Mouse (Mus musculus): ENCODE measurements around the gene Actn1.

Actn1 gene

DNA sequence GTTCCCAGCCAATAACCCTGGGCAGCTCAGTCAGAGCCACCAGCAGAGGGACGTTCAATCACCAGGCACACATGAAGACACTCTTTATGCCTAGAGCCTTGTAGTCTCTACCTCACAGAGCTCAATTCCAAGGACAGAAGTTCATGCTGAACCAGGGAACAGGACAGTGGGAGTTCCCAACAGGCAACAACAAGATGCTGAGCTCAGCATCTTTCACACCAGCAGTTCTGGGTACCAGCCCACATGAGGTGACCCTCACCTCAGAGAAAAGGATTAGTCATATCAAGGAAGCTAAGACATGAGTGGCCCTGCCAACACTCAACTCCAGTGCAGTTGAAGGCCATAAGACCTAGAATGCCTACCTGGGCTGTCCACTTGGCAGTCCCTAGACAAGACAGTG, 122.4 kb downstream of the Actn1 start:
- in situ Hi-C loops (cut with MboI, MseI) = loop anchor here (5.0 to 10.0 kb wide), 2 partner anchors 363 to 780 kb away; no protein-coding TSS in a partner anchor

DNA sequence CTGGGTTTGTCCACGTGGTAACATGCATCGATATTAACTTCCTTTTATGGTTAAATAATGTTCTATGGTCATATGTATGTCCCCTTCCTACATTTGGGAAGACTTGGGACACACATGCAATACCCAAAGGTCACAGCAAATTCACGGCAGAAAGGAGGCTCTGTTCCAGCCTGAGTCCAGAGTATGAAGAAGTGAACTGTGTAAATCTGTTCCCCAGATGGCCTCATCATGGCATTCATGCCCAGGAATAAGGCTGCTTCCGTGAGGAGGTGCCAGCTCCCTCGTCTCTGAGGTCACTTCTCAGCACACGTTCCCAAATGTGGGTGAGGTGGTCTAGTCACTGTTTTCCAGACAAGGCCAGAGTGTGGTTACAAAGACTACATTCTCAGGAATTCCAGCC, 122.9 kb downstream of the Actn1 start:
- in situ Hi-C loops (cut with MboI, MseI) = loop anchor here (5.0 to 10.0 kb wide), 2 partner anchors 362 to 780 kb away; no protein-coding TSS in a partner anchor

DNA sequence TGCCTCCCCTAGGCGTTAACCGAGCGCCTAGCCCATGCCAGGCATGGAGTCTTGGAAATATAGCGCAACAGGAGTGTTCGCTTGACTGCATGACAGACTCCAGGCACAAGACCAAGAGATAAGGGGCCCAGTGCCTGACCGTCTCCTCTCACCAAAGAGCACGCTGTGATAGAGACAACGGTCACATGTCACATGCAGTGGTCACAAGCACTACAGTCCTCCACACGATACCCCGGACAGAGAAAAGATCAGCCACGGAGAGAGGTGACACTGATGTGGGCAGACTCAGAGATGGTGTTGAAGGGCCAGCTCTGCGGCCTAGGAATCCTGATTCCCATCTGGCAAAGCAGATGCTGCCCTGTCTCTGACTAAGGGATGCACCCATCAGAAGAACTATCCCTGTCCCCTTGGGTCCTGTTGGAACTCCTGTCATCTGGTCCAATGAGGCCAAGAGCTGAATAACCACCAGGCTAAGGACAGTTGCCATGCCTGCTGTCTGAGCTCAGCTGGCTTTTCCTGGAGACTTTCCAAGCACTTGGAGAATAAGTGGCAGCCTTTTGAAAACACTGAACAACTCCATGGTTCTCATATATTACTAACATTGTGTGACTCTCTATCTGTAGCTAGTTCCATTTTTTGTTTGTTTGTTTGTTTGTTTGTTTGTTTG, 123.8 kb downstream of the Actn1 start:
- in situ Hi-C loops (cut with MboI, MseI) = loop anchor here (5.0 to 10.0 kb wide), 2 partner anchors 362 to 779 kb away; no protein-coding TSS in a partner anchor

DNA sequence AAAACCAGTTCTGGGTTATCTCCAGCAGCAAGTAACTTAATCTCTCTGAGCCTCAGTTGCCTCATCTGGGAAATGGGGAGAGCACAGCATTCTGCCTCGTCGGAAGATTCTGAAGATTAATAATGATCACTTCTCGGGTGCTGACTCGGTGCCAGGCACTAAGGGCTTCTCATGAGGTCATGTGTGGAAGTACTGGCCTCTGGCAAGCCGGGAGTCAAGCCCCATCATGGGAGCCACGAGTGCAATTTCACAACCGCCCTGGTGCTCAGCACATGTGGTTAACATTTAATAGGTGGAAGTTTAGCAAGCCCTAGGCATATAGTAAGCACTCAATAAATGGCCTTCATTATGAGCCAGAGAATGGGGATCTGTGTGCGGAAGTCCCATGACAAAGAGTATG, 125.0 kb downstream of the Actn1 start:
- in situ Hi-C loops (cut with MboI, MseI) = loop anchor here (5.0 to 10.0 kb wide), 2 partner anchors 360 to 778 kb away; no protein-coding TSS in a partner anchor

DNA sequence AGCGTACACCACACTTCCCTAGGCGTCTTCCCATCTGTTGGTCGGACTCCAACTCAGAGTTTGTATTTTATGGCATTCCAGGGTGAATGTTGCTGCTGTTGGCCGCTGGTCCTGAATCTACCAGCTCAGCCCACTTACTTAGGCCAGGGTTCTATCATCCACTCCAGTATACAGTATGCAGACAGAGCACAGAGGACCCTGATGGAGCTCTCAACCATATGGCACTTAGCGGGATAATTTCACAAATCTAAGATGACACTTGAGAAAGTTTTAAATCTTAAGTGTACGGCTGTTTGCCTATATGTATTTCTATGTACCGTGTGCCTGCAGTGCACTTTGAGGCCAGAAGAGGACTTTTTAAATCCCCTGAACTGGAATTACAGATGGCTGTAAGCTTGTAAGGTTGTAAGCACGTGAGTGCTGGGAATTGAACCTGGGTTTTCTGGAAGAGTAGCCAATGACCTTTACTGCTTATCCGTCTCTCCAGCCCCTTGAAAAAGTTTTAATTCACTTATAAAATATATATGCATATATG, 127.1 kb downstream of the Actn1 start:
- in situ Hi-C loops (cut with MboI, MseI) = loop anchor here (10.0 kb wide), 1 partner anchor 358 kb away; no protein-coding TSS in a partner anchor

DNA sequence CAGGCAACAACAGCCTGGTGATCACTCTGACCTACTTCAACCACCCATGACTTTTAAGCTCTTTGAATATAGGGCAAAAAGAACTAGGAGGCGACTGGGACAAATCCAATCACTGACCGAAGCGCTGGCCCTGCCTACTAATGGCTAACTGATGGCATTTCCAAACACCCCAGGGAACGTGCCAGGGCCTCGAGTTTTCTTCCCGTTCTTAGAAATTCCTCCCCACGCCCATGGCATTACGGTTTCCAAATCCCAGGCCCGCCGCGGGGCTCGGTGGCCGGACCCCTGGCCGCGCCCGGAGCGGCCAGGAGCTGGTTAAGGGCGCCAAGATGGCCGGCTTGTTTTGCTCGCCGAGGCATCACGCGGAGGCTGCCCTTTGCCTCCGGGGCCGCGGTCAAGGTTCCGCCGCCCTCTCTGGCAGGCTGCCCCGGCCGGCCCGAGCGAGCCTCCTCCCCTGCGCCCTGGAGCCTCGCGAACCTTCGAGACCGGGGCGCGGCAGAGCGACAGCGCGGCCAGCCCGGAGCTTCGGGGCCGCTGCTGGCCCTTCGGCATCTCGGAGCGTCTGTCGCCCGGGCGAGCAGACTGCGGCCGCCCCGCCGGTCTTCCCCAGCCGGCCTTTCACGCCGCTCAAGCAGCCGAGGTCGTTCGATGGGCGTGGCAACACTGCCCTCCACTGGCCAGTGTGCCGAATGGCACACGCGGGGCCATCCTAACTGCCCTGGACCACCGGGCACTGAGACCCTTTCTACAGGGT, 127.7 kb downstream of the Actn1 start:
- in situ Hi-C loops (cut with MboI, MseI) = loop anchor here (10.0 kb wide), 1 partner anchor 358 kb away; no protein-coding TSS in a partner anchor

DNA sequence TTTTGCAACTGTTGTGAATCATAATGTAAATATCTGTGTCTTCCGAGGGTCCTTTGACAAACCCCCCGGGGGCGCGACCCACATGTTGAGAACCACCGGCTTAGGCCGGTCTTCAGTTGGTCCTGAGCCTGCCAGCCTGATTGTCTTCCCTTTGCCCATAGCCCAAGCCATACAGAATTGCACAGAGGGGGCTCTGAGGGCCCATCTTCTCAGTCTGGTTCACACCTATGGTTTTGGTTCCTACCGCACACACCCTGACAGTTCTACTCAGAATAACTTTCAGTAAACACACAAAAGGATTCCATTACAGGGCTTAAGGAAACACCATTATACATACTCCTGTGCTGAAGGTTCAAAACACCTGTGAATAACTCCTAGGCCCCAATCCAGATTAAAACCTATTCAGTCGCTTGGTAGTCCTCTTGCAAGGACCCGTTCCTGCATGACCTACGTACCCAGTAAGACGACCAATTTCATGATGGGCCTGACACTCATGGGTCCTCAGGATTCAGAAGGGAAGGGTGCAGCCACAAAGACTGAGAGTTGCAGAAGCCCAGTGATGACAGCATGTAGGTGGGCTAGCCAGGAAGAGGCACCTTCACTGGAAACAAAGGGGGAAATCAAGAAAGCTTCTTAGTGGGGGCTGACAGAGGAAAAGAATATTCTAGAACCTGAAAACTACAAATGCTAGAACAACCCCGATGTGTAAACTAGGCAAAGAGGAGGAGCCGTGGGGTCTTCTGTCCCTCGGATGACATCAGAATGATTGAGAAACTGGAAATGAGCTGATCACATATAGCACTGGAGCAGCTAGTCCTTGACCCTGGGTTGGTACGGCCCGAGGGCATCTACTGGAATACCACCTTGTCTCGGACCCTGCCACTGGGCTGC, 128.6 kb downstream of the Actn1 start:
- in situ Hi-C loops (cut with MboI, MseI) = loop anchor here (10.0 kb wide), 1 partner anchor 357 kb away; no protein-coding TSS in a partner anchor

DNA sequence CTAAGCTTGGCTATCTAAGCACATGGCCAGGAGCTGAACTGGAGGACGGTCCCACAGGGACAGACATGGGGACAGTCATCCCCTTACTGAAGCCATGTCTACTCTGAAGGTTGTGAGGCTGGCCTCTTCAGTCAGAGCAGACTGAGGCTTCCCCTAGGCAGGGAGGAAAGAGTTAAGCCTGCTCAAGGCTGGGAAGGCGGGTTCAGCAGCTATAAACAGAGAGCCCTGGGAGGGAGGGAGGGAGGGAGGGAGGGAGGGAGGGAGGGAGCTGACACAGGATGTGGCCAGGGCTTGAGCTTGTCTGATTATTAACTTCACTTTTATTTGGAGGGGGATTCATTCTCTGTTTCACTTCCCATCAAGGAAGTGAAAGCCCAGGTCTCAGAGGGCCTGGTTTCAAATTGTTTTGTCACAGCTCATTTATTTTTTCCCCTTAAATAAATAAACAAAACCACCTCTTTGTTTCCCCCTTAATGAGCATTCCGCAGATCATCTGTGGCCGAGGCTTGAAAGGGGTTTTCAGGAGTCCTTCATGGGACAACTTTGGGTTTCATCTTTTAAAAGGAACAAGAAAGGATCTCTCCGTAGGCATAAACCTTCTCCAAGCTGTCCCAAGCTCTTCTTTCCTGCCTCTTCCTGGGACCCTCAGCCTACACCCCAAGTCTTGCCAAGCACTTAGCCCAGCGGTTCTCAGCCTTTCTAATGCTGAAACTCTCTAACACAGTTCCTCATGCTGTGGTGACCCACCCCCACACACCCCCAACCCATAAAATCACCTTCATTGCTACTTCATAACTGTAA, 129.4 kb downstream of the Actn1 start:
- in situ Hi-C loops (cut with MboI, MseI) = loop anchor here (10.0 kb wide), 1 partner anchor 356 kb away; no protein-coding TSS in a partner anchor

DNA sequence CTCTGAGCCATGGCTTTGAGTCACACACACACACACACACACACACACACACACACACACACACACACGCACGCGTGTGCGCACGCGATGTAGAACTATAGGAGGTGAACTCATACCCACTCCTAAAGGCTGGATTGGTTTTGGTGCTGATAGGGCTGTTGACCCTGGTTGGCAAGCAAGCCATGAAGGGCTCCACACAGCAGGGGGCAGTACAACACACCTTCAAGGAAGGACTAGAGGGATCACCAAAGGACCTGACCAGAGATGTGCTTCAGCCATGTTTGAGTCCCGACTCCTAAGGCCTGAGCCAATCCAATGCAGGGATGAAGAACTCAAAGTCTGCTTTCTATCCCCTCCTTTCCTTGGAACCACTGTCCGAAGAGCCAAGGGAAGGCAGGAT, 130.6 kb downstream of the Actn1 start:
- in situ Hi-C loops (cut with MboI, MseI) = no loop called here

DNA sequence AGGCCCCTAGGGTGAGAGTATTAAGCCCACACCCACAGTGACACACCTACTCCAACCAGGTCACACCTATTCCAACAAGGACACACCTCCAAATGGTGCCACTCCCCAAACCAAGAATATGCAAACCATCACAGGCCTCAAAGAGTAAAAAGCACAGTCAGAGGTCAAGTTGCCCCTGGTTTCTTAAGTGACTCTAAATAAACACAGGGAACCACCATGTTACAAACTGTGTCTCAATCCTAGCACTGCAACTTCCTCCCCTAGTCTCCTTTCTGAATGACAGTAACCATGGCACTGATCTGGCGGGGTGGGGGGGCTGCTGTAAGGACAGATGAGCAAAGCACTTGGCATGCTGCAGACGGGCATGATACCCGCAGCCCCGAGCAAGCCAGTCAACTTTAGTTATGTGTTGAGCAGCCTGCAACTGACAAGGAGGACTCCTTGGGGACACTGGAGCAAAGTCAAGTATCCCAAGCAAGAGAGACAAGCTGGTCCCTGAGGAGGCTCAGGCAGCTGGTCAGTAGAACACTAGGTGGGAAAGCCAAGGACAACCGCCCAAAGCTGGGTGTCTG, 132.9 kb downstream of the Actn1 start:
- in situ Hi-C loops (cut with MboI, MseI) = no loop called here

DNA sequence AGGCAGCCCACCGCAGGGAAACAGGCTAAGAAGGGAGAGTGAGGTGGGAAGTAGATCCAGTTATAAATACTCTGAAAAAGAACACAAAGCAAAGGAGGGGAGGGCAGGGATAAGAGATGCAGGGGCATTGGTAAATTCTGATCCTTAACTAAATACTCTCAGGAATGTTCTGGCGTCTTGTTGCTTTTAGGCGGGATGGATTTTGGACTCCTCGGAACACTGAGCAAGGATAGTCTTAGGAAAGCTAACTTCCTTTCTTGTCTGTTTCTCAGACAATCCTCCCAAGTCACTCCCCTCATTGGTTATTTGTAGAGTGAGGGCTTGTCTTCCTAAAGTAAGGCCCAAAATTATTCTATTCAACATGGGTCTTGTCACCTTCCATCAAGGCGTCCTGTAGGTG, 134.9 kb downstream of the Actn1 start:
- in situ Hi-C loops (cut with MboI, MseI) = no loop called here

DNA sequence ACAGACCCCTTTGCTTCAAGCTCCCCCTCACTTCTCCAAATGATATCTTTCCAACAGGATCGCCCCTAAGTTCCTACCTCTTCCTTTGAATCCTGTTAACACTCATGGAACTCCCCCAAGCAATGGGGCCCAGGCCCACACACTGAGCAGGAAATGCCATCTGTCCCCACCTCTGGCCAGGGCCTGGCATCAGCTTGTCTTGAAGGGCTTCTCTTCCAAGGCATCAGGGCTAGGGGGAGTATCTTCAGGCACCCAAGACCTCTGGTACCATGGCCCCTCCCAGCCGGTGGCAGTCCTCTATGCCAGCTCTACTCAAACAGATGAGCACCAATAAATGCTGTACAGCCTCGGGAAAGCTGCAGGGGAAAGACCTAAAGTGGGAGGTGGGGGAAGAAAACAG, 135.4 kb downstream of the Actn1 start:
- in situ Hi-C loops (cut with MboI, MseI) = loop anchor here (5.0 kb wide), 1 partner anchor 512 kb away; no protein-coding TSS in a partner anchor

DNA sequence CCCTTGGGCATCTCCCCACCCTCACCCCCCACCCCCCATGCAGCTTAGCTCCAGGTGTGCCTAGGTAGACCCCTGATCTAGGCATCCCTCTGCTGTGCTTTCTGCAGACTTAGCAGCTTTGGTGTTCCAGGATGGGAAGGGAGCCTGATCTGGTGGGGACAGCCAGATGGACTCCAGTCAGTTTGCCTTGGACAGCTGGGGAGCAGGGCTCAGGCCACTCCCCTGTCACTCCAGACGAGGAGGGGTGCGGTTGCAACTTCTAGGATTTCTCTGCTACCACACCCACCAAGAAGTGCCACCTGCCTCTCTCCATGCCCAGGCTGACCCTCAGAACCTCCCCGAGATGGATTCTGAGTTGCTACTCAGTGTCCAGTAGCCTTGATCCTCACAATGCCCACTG, 136.0 kb downstream of the Actn1 start:
- in situ Hi-C loops (cut with MboI, MseI) = loop anchor here (5.0 kb wide), 1 partner anchor 512 kb away; no protein-coding TSS in a partner anchor

DNA sequence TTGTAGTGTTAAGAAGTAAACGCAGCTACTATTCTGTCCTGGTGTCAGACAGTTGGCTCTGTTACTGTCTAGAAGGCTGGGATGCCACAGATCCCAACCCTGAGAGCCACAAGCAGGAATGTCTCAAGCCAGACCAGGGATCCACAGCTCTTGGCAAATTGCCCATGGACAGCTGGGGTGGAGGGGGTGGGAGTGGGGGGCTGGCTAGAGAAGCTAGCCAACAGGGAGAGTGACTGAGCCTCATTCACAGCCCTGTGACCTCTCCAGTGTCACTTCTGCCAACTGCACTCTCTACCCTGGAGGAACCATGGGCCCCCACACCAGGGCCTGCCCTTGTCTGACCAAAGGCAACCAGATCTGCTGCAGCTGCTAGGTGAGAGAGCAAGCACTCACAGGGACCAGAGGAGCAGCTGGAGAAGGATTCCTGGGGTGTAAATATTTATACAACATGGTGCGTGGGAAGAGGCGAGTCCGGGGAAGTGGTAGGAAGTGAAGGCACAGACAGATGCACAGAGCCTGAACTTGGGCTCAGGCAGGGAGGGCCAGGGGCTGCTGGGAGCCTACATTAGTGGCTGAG, 136.9 kb downstream of the Actn1 start:
- in situ Hi-C loops (cut with MboI, MseI) = loop anchor here (5.0 kb wide), 1 partner anchor 511 kb away; no protein-coding TSS in a partner anchor

DNA sequence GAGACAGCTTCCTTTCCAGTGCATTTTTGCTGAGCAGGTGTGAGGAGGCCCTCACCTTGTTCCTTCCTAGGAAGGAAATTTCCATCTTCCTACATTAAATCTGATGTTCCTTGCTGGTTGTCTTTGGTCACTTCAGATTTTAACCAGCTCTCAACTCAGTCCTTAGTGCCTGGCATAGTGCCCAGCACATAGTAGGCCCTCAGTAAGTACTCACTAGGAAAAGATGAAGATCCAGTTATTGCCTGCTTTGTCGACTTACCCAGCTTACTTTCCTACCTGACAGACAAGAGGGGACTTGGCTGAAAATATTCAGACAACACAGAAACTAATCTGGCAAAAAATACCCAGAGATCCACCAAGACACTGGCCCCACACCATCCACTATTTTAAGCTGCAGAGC, 138.7 kb downstream of the Actn1 start:
- in situ Hi-C loops (cut with MboI, MseI) = loop anchor here (5.0 kb wide), 1 partner anchor 509 kb away; no protein-coding TSS in a partner anchor

DNA sequence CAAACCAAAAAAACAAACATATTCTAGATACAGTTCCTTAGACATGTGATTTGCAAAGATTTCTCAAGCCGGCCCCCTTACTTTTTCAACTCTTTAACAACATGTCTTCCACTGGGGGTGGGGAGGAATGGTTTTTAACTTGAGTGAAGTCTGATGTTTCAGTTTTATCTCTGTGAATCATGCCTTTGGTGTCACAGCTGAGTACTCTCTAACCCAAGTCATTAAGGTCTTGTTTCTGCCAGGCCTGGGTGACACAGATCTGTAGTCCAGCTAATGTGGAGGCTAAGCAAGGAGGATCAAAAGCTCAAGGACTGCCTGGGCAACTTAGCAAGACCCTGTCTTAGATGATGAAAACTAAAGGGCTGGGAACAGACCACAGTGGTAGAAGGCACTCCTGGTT, 141.6 kb downstream of the Actn1 start:
- in situ Hi-C loops (cut with MboI, MseI) = no loop called here

All from regulatory T cell (primary cell).